Comparison of ENCODE assay signal across 23 mouse cellular contexts in genomic region chr1:31645116-31645515, GRCm38 (mm10).
A peak's percentile ranks its signal among the peaks of the same experiment; 100 is the strongest.
DNase-seq lines count a peak whose midpoint lies in the region; ATAC-seq and TF ChIP-seq lines count a peak whose summit lies in the region.
"Had no signal": no experiment of that assay in that cellular context is flagged by ENCODE, and none has a peak within 500 bp of the region (broad histone marks: within the 10 kb centered on the region; RNA-seq: fewer than 3 reads in every experiment).

No protein-coding gene starts in this region.

- H3K27ac ChIP-seq in left cerebral cortex, adult 2 months: no peak overlapping the region
- H3K27ac ChIP-seq: embryonic facial prominence, embryonic 12.5 days; hindbrain, embryonic 13.5 days; kidney, embryonic 15.5 days; neural tube, embryonic 13.5 days had no signal

- TF ChIP-seq CTCF in left cerebral cortex, adult 2 months (IDR thresholded peaks at IDR 0.05): no peak

- intact Hi-C loops in left cerebral cortex, postnatal 4 days (cut with DNase I): no loop called here
- intact Hi-C loops in left cerebral cortex, adult 2 months (cut with DNase I): no loop called here

- H3K4me3 ChIP-seq in left cerebral cortex, adult 2 months: no peak overlapping the region
- H3K4me3 ChIP-seq: embryonic facial prominence, embryonic 12.5 days; heart, embryonic 12.5 days; hindbrain, embryonic 13.5 days; kidney, embryonic 15.5 days; megakaryocyte, embryonic 14.5 days; neural tube, embryonic 13.5 days had no signal

- DNase-seq in left cerebral cortex, postnatal 4 days: peak; percentile 62
- no peak for DNase-seq in left cerebral cortex, adult 2 months (ENCODE audit: extremely low spot score in 1 of 2, low spot score in 2 of 2)
- peak; percentile 2 for DNase-seq in NIH3T3 (ENCODE audit: low read depth)
- peak; percentile 18 for DNase-seq in cerebellum, adult 11 months
- DNase-seq in cerebellum, postnatal 10 days: peak; percentile 83 to 84
- DNase-seq in layer of hippocampus, postnatal 25 days (ENCODE audit: extremely low spot score in 1 of 2, low spot score in 1 of 2): no peak
- DNase-seq: adrenal gland, postnatal 25 days; heart, adult 11 months; heart, postnatal 14 days; kidney, postnatal 4 days; layer of hippocampus, postnatal 36 days; liver, postnatal 0 days; lung, postnatal 14 days; spleen, adult 18-20 months had no signal

- ATAC-seq in monocyte, adult 5-6 weeks (replicated peaks; ENCODE audit: insufficient number of reproducible peaks, low FRiP score, low TSS enrichment, poor library complexity, severe bottlenecking): no peak
- ATAC-seq: forebrain, embryonic 16.5 days; intestine, embryonic 16.5 days; liver, postnatal 0 days had no signal

Comparison
In these comparisons a context has a peak if more than half of its experiments do, and no peak if none do; other contexts are left out.
1. DNase-seq: peak in left cerebral cortex, postnatal 4 days (single experiment), NIH3T3 (single experiment), cerebellum, adult 11 months (single experiment) and cerebellum, postnatal 10 days (2 of 2); none in left cerebral cortex, adult 2 months (0 of 2) and layer of hippocampus, postnatal 25 days (0 of 2).